Mouse (Mus musculus): Measurements from ENCODE around the gene Klhl18. TPM values are rescaled to one million over a fixed set of nuclear protein-coding genes. Genes with fewer than 3 reads are reported as not detected.
A peak's percentile ranks its signal among the peaks of the same experiment; 100 is the strongest.

The Klhl18 gene
- polyA plus RNA-seq (2015; fragmentation: Nextera tagmentation; extraction: Ambion mirVana), result 15.2 and 19.3 TPM in 2 replicates

GRCm38 (mm10) chr9:110476124-110477091 lies at the start of gene Klhl18, which contains the start of gene Kif9:
Klhl18 (minus strand) TSS chr9:110476694.
Kif9 (plus strand) TSS chr9:110476958.
- H3K4me1 ChIP-seq (replicated peaks; ENCODE audit: control insufficient read depth, insufficient read depth, low read length), result peaks cover 11% of the 10 kb centered on the region
- WGBS, result under 1% methylated on average over 53 of the region's 53 CpGs
- H3K27me3 ChIP-seq (replicated peaks; ENCODE audit: control insufficient read depth, insufficient read depth, low read length), result 0 out of 2 replicates have a peak, but pooled peaks cover 3% of the 10 kb centered on the region
- H3K4me3 ChIP-seq (replicated peaks; ENCODE audit: low read length), result peak within 1 kb of the TSS; percentile 67
- H3K9me3 ChIP-seq (ENCODE audit: control insufficient read depth, low read length), result no peaks in the 10 kb centered on the region
- ATAC-seq, result peak; percentile 98
- peak within 1 kb of the TSS; percentile 81 for H3K9ac ChIP-seq (replicated peaks; ENCODE audit: low read depth, low read length)
- no peaks in the 10 kb centered on the region for H3K36me3 ChIP-seq (ENCODE audit: control insufficient read depth, insufficient read depth)
- peak within 1 kb of the TSS; percentile 90 for H3K27ac ChIP-seq (ENCODE audit: low read length)
- H3K4me2 ChIP-seq (ENCODE audit: low read length), result peak within 1 kb of the TSS; percentile 88

GRCm38 (mm10) chr9:110525737-110526136 lies 49.2 kb upstream of the Klhl18 start:
- peaks cover under 1% of the 10 kb centered on the region; the same call in 1 of the 2 replicates for H3K4me1 ChIP-seq (replicated peaks; ENCODE audit: control insufficient read depth, insufficient read depth, low read length)
- ATAC-seq, result no peak
- H3K4me3 ChIP-seq (replicated peaks; ENCODE audit: low read length), result no peak overlapping the region
- WGBS, result 58% methylated on average over 2 of the region's 2 CpGs
- H3K36me3 ChIP-seq (ENCODE audit: control insufficient read depth, insufficient read depth), result no peaks in the 10 kb centered on the region
- no peak overlapping the region for H3K9ac ChIP-seq (replicated peaks; ENCODE audit: low read depth, low read length)
- H3K9me3 ChIP-seq (ENCODE audit: control insufficient read depth, low read length), result no peaks in the 10 kb centered on the region
- no peak overlapping the region for H3K27ac ChIP-seq (ENCODE audit: low read length)
- no peaks in the 10 kb centered on the region for H3K27me3 ChIP-seq (replicated peaks; ENCODE audit: control insufficient read depth, insufficient read depth, low read length)
- H3K4me2 ChIP-seq (ENCODE audit: low read length), result no peak overlapping the region

GRCm38 (mm10) chr9:110490913-110491312 lies 14.4 kb upstream of the Klhl18 start:
- Histone ChIP-seq H3K27ac (ENCODE audit: low read length) (no peak overlapping the region), H3K4me1 (replicated peaks; ENCODE audit: control insufficient read depth, insufficient read depth, low read length) (no peaks in the 10 kb centered on the region), H3K4me3 (replicated peaks; ENCODE audit: low read length) (no peak overlapping the region), H3K27me3 (replicated peaks; ENCODE audit: control insufficient read depth, insufficient read depth, low read length) (no peaks in the 10 kb centered on the region), H3K36me3 (ENCODE audit: control insufficient read depth, insufficient read depth) (no peaks in the 10 kb centered on the region), H3K9me3 (ENCODE audit: control insufficient read depth, low read length) (0 out of 2 replicates have a peak, but pooled peaks cover 5% of the 10 kb centered on the region), H3K9ac (replicated peaks; ENCODE audit: low read depth, low read length) (no peak overlapping the region), H3K4me2 (ENCODE audit: low read length) (no peak overlapping the region)
- WGBS, result 70% methylated on average over 5 of the region's 5 CpGs
- ATAC-seq, result no peak

- WGBS, result 14% methylated on average over 4 of the region's 4 CpGs
- no peaks in the 10 kb centered on the region for H3K27me3 ChIP-seq (replicated peaks; ENCODE audit: control insufficient read depth, insufficient read depth, low read length)
Observed at GRCm38 (mm10) chr9:110488841-110489240, 12.3 kb upstream of the Klhl18 start.

GRCm38 (mm10) chr9:110478639-110479038 lies 2.1 kb upstream of the Klhl18 start:
- Histone ChIP-seq H3K9ac (replicated peaks; ENCODE audit: low read depth, low read length) (no peak overlapping the region), H3K27me3 (replicated peaks; ENCODE audit: control insufficient read depth, insufficient read depth, low read length) (0 out of 2 replicates have a peak, but pooled peaks cover 3% of the 10 kb centered on the region), H3K4me1 (replicated peaks; ENCODE audit: control insufficient read depth, insufficient read depth, low read length) (peaks cover 11% of the 10 kb centered on the region), H3K27ac (ENCODE audit: low read length) (no peak overlapping the region), H3K4me3 (replicated peaks; ENCODE audit: low read length) (no peak overlapping the region), H3K4me2 (ENCODE audit: low read length) (no peak overlapping the region), H3K9me3 (ENCODE audit: control insufficient read depth, low read length) (no peaks in the 10 kb centered on the region), H3K36me3 (ENCODE audit: control insufficient read depth, insufficient read depth) (no peaks in the 10 kb centered on the region)
- WGBS, result 77% methylated on average over 4 of the region's 4 CpGs
- ATAC-seq, result no peak

More at GRCm38 (mm10) chr9:110488841-110489240, 12.3 kb upstream of the Klhl18 start:
- Histone ChIP-seq H3K9me3 (ENCODE audit: control insufficient read depth, low read length) (0 out of 2 replicates have a peak, but pooled peaks cover 5% of the 10 kb centered on the region), H3K36me3 (ENCODE audit: control insufficient read depth, insufficient read depth) (no peaks in the 10 kb centered on the region), H3K9ac (replicated peaks; ENCODE audit: low read depth, low read length) (no peak overlapping the region), H3K4me3 (replicated peaks; ENCODE audit: low read length) (no peak overlapping the region), H3K4me1 (replicated peaks; ENCODE audit: control insufficient read depth, insufficient read depth, low read length) (no peaks in the 10 kb centered on the region), H3K4me2 (ENCODE audit: low read length) (no peak overlapping the region), H3K27ac (ENCODE audit: low read length) (no peak overlapping the region)
- no peak for ATAC-seq

GRCm38 (mm10) chr9:110477951-110478350 lies 1.5 kb upstream of the Klhl18 start:
- no peak overlapping the region for H3K4me3 ChIP-seq (replicated peaks; ENCODE audit: low read length)
- no peaks in the 10 kb centered on the region for H3K9me3 ChIP-seq (ENCODE audit: control insufficient read depth, low read length)
- H3K9ac ChIP-seq (replicated peaks; ENCODE audit: low read depth, low read length), result no peak overlapping the region
- ATAC-seq, result no peak
- H3K4me1 ChIP-seq (replicated peaks; ENCODE audit: control insufficient read depth, insufficient read depth, low read length), result peaks cover 11% of the 10 kb centered on the region
- no peaks in the 10 kb centered on the region for H3K36me3 ChIP-seq (ENCODE audit: control insufficient read depth, insufficient read depth)
- WGBS, result 50% methylated on average over 11 of the region's 11 CpGs
- no peak overlapping the region for H3K4me2 ChIP-seq (ENCODE audit: low read length)
- H3K27ac ChIP-seq (ENCODE audit: low read length), result no peak overlapping the region
- 0 out of 2 replicates have a peak, but pooled peaks cover 3% of the 10 kb centered on the region for H3K27me3 ChIP-seq (replicated peaks; ENCODE audit: control insufficient read depth, insufficient read depth, low read length)

- H3K27ac ChIP-seq (ENCODE audit: low read length), result no peak overlapping the region
- H3K4me2 ChIP-seq (ENCODE audit: low read length), result no peak overlapping the region
- WGBS, result 89% methylated on average over 3 of the region's 3 CpGs
- no peak for ATAC-seq
- H3K27me3 ChIP-seq (replicated peaks; ENCODE audit: control insufficient read depth, insufficient read depth, low read length), result no peaks in the 10 kb centered on the region
- H3K9ac ChIP-seq (replicated peaks; ENCODE audit: low read depth, low read length), result no peak overlapping the region
- H3K36me3 ChIP-seq (ENCODE audit: control insufficient read depth, insufficient read depth), result no peaks in the 10 kb centered on the region
- H3K9me3 ChIP-seq (ENCODE audit: control insufficient read depth, low read length), result no peaks in the 10 kb centered on the region
- H3K4me3 ChIP-seq (replicated peaks; ENCODE audit: low read length), result no peak overlapping the region
- no peaks in the 10 kb centered on the region for H3K4me1 ChIP-seq (replicated peaks; ENCODE audit: control insufficient read depth, insufficient read depth, low read length)
Observed at GRCm38 (mm10) chr9:110466179-110466578, 10.3 kb downstream of the Klhl18 start.

- no peak overlapping the region for H3K27ac ChIP-seq (ENCODE audit: low read length)
- ATAC-seq, result no peak
- 95% methylated on average over 6 of the region's 6 CpGs for WGBS
- H3K4me1 ChIP-seq (replicated peaks; ENCODE audit: control insufficient read depth, insufficient read depth, low read length), result no peaks in the 10 kb centered on the region
- no peaks in the 10 kb centered on the region for H3K36me3 ChIP-seq (ENCODE audit: control insufficient read depth, insufficient read depth)
- no peaks in the 10 kb centered on the region for H3K27me3 ChIP-seq (replicated peaks; ENCODE audit: control insufficient read depth, insufficient read depth, low read length)
- H3K4me2 ChIP-seq (ENCODE audit: low read length), result no peak overlapping the region
- H3K4me3 ChIP-seq (replicated peaks; ENCODE audit: low read length), result no peak overlapping the region
- H3K9me3 ChIP-seq (ENCODE audit: control insufficient read depth, low read length), result no peaks in the 10 kb centered on the region
- no peak overlapping the region for H3K9ac ChIP-seq (replicated peaks; ENCODE audit: low read depth, low read length)
Observed at GRCm38 (mm10) chr9:110465336-110465735, 11.2 kb downstream of the Klhl18 start.

GRCm38 (mm10) chr9:110463983-110464591 lies 12.4 kb downstream of the Klhl18 start:
- Histone ChIP-seq H3K27ac (ENCODE audit: low read length) (no peak overlapping the region), H3K4me2 (ENCODE audit: low read length) (no peak overlapping the region), H3K4me1 (replicated peaks; ENCODE audit: control insufficient read depth, insufficient read depth, low read length) (no peaks in the 10 kb centered on the region), H3K27me3 (replicated peaks; ENCODE audit: control insufficient read depth, insufficient read depth, low read length) (no peaks in the 10 kb centered on the region), H3K36me3 (ENCODE audit: control insufficient read depth, insufficient read depth) (no peaks in the 10 kb centered on the region), H3K4me3 (replicated peaks; ENCODE audit: low read length) (no peak overlapping the region), H3K9me3 (ENCODE audit: control insufficient read depth, low read length) (no peaks in the 10 kb centered on the region), H3K9ac (replicated peaks; ENCODE audit: low read depth, low read length) (no peak overlapping the region)
- 92% methylated on average over 6 of the region's 6 CpGs for WGBS
- no peak for ATAC-seq

All from forebrain, embryonic 16.5 days (tissue).